Mouse (Mus musculus) B cell, adult 2 months (primary cell): ENCODE results near the gene Ankrd49.

Source experiments
- DNase-seq, 2 experiments: peaks; one replicate each; pipeline ENCODE4 v3.0.0; 2022

Ankrd49 gene

DNA sequence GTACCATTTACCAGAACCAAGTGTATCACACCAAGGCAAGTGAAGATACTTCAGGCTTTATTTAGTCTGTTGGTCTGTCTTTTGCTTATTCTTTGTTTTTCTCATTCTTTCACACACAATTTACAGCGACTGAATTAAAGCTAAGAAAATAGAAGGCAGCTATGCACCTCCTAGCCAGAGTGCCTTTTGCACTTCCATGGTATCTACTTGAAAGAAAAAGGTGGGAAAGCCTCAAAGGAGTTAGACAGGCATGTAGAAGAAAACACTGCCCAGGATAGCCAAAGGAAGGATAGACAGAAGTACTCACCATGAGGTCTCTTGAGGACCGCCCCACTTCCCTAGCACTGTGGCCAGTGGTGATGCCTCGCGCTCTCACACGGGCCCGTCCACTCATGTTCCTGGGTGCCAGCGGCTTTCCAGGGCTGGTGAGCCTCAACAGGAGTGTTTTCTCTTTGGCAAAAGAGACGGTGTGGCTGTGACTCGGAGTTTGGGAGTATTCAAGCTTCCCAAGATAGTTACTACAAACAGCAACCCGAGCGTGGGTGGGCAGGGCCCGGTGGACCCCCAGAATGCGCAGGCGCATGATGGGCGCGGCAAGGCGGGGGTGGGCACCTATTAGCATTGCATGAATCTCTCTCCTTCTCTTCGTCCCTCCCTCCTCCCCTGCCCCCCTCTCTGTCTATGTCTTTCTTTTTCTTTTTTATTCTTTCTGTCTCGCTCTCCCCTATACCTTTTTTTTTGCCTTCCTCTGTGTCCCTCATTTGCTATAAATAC lies 44.3 kb downstream of the Ankrd49 start, which contains the start of gene Piwil4:
TSS of gene Piwil4 (minus strand) at position 583 of the 774 bp plus-strand sequence.
- no peak for DNase-seq

DNA sequence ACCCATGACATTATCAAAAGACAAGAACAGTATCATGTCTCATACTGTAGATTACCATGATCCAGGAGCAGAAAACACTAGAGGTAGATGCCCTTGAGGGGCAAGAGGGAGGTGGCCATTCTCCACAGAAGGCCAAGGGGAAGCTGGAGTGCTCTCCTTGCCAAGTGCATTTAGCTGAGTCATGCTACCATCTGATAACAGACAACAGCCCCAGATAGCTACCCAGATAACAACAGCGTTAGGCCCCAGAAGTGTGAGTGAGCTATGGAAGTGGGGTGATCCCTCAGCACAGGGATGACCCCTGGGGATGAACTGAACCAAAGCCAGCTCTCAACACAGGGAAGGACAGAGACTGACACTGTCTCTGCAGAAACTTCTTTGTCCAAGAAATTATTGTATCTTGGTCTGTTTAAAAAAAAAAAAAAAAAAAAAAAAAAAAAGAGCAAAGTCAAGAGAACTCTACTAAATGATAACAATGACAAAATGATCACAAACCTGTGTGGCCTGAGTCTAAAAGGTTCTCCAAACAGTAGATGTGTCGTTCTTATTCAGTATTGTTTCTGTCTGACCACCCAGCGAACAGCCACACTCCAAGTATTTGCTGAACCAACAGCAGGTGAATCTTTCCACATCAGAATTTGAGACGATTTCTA lies 45.0 kb downstream of the Ankrd49 start:
- no peak for DNase-seq

GRCm38 (mm10) chr9:14730941-14731541 lies 53.6 kb downstream of the Ankrd49 start:
- DNase-seq: no peak
